11 mouse cellular contexts compared by ENCODE assay signal in genomic region chr12:84846594-84847014, GRCm38 (mm10). TPM values are rescaled to one million over a fixed set of nuclear protein-coding genes. Genes with fewer than 3 reads are reported as not detected.
DNase-seq lines count a peak whose midpoint lies in the region; ATAC-seq and TF ChIP-seq lines count a peak whose summit lies in the region.
"Had no signal": no experiment of that assay in that cellular context is flagged by ENCODE, and none has a peak within 500 bp of the region (broad histone marks: within the 10 kb centered on the region; RNA-seq: fewer than 3 reads in every experiment).

No protein-coding gene starts in this region.

- H3K9me3 ChIP-seq in stomach, postnatal 0 days (ENCODE audit: control insufficient read depth, low read length), result no peaks in the 10 kb centered on the region
- H3K9me3 ChIP-seq: midbrain, embryonic 15.5 days had no signal

- no peaks in the 10 kb centered on the region for H3K36me3 ChIP-seq in stomach, postnatal 0 days (ENCODE audit: control insufficient read depth, insufficient read depth, low read length)
- H3K36me3 ChIP-seq: midbrain, embryonic 15.5 days had no signal

- peaks cover 7% of the 10 kb centered on the region for H3K4me1 ChIP-seq in stomach, postnatal 0 days (replicated peaks; ENCODE audit: control insufficient read depth, insufficient read depth)
- H3K4me1 ChIP-seq: midbrain, embryonic 15.5 days had no signal

- intact Hi-C loops in left cerebral cortex, postnatal 10 days (cut with DNase I), result no loop called here

- no peaks in the 10 kb centered on the region for H3K27me3 ChIP-seq in stomach, postnatal 0 days (ENCODE audit: control insufficient read depth, insufficient read depth, low read length)
- H3K27me3 ChIP-seq: midbrain, embryonic 15.5 days had no signal

- no peak for TF ChIP-seq CTCF in stomach, postnatal 0 days (IDR thresholded peaks at IDR 0.05; ENCODE audit: low read depth)

- 37% methylated on average over 9 of the region's 9 CpGs for WGBS in stomach, postnatal 0 days

- peak; percentile 23 to 70 for DNase-seq in adrenal gland, adult (ENCODE audit: inconsistent age in 2 of 2, low spot score in 1 of 2)
- no peak for DNase-seq in adrenal gland, adult 18-20 months (ENCODE audit: low spot score in 2 of 2)
- DNase-seq in ovary, postnatal 36 days (ENCODE audit: low spot score), result peak; percentile 21
- no peak for DNase-seq in ovary, postnatal 10 days (ENCODE audit: low spot score)
- peak; percentile 22 for DNase-seq in kidney, postnatal 14 days
- peak; percentile 20 for DNase-seq in stomach, postnatal 0 days (ENCODE audit: low spot score)
- no peak for DNase-seq in MN1 (ENCODE audit: low spot score)
- no peak for DNase-seq in left cerebral cortex, postnatal 10 days (ENCODE audit: extremely low spot score in 1 of 2, low spot score in 2 of 2)
- DNase-seq: B cell, adult 2 months; thymus, postnatal 14 days had no signal

- ATAC-seq in stomach, postnatal 0 days (ENCODE audit: low FRiP score, low TSS enrichment), result no peak
- ATAC-seq: midbrain, embryonic 15.5 days had no signal

- H3K4me2 ChIP-seq in stomach, postnatal 0 days (replicated peaks; ENCODE audit: low read depth), result no peak overlapping the region
- H3K4me2 ChIP-seq: midbrain, embryonic 15.5 days had no signal

- H3K4me3 ChIP-seq in stomach, postnatal 0 days (ENCODE audit: low read depth, low read length), result no peak overlapping the region
- H3K4me3 ChIP-seq: midbrain, embryonic 15.5 days had no signal

- H3K9ac ChIP-seq in stomach, postnatal 0 days (ENCODE audit: low read length), result no peak overlapping the region
- H3K9ac ChIP-seq: midbrain, embryonic 15.5 days had no signal

- TF ChIP-seq EP300 in stomach, postnatal 0 days (optimal IDR thresholded peaks at IDR 0.05), result no peak

- no peak overlapping the region for H3K27ac ChIP-seq in stomach, postnatal 0 days (replicated peaks)
- H3K27ac ChIP-seq: midbrain, embryonic 15.5 days had no signal

RNA-seq across cellular contexts. Expression of gene Ltbp2, which starts 29.7 kb away (rescaled TPM):
- 10 to 100 TPM in 1 of 2 experiments, 1 to 10 TPM in 1; 5.7 to 15.7 TPM for total RNA-seq in adrenal gland, adult 18-20 months (2021)
- polyA plus RNA-seq in stomach, postnatal 0 days (2015; fragmentation: Nextera tagmentation; extraction: Ambion mirVana), result 1.3 and 1.4 TPM in 2 replicates
- total RNA-seq in left cerebral cortex, postnatal 10 days (2021), result 1 to 10 TPM; 1.4 to 2.0 TPM

Comparison
In these comparisons a context has a peak if more than half of its experiments do, and no peak if none do; other contexts are left out.
1. DNase-seq: peak in adrenal gland, adult (2 of 2), ovary, postnatal 36 days (single experiment), kidney, postnatal 14 days (single experiment) and stomach, postnatal 0 days (single experiment); none in adrenal gland, adult 18-20 months (0 of 2), ovary, postnatal 10 days (single experiment), MN1 (single experiment) and left cerebral cortex, postnatal 10 days (0 of 2).